Mouse (Mus musculus): ENCODE measurements at regions not wholly inside any gene's neighbourhood (a gene's known extent, or its start where the extent isn't known, plus 50 kb on each side); places are given as distances from the start of the nearest gene placed in this dataset.

DNA sequence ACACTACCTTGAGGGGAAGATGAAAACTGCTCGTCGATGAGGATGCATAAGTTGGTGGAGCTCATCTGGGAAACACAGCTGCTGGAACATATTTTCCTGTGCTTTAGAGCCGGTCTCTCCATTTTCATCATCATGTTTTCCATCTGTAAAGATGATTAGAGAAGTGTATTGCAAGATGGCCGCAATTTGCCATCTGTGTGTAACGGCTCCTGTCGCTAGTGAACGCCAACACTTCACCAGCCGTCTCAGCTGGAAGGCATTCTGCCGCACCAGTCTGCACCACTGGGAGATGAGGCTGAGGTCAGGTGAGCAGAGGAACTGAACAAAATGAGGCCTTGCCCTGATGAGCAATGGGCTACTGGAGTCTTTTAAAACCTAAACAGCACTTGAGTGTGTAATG, 57.4 kb downstream of the Gm21962 start:
- DNase-seq (ENCODE audit: low spot score in 2 of 2), result no peak

DNA sequence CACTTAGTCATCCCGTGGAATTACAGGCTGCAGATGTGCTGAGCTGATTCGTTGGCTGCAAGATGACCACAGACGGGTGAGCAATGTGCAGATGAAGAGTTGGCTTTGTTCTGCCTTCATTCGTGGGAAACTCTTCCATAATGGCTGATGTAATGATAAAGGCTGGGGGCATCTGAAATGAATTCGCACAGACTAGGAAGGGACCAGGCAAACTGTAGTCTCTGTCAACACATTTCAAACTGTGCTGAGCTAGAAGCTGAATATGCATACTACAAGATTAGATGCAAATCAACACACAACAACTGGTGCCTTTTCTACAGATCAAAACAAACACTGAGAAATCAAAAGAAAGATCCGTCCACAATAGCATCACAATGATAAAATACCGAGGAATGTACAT, 58.1 kb downstream of the Gm21962 start:
- DNase-seq (ENCODE audit: low spot score in 2 of 2), result no peak

DNA sequence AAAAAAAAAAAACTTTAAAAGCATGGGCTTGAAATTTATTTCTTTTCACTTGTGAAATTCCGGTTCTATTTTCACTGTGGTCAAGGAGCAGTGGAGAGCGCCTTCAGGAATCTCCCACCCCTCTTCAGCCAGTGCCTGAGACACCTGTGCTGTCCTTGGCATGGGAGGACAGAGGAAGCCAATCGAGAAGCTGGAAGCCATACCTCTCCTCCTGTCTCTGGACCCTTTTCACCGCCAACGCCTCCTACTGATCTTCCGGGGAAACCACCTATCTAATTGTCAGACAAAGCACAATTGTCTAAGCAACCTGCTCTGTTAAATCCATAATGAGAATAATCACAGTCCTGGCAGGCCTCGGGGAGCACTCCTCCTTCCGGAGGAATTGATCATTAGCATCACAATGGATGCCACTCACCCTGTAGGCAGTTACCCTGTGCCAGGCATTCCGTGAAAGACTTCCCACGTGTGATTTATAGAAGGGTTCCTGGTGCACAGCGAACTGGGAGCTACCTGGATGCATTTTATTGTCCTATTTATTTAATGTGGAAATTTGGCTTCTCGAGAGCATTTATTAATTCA, 66.0 kb downstream of the Gm21962 start:
- DNase-seq (ENCODE audit: low spot score in 2 of 2), result no peak

DNA sequence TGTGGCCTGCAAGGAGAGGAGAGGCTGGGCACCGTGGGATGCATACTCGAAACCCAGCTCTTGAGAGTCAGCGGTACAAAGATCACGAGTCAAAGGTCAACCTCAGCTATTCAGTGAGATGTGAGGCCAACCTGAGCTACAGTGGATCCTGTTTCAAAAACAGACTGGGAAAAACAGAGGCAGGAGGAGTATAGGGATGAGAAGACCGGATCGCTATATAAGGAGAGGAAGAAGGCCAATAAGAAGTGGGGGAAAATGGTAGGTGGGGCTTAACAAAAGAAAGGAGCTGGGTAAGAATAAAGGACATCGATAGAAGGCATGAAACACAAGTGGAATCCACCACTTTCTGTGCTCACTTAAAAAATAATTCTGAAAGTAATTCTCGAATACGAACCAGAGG, 70.2 kb downstream of the Gm21962 start:
- no peak for DNase-seq (ENCODE audit: low spot score in 2 of 2)

DNA sequence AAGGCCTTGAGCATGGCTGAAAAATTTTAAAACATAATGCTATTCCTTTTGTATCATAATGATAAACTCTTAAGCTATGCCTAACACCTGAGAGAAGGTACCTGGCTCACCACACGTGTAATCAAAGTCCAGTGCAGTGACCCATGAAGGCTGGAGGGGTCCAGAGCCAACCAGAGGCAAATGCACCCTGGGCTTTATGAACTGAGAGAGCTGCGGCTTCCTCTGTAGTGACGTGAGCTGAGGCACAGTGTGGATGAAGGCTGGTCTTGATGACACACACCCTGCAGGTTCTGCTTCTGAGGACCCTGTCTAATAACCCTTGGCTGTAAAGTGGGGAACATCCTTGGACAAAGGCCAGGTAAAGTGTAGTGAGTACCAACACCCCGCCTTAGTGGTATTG, 70.8 kb downstream of the Gm21962 start:
- no peak for DNase-seq (ENCODE audit: low spot score in 2 of 2)

DNA sequence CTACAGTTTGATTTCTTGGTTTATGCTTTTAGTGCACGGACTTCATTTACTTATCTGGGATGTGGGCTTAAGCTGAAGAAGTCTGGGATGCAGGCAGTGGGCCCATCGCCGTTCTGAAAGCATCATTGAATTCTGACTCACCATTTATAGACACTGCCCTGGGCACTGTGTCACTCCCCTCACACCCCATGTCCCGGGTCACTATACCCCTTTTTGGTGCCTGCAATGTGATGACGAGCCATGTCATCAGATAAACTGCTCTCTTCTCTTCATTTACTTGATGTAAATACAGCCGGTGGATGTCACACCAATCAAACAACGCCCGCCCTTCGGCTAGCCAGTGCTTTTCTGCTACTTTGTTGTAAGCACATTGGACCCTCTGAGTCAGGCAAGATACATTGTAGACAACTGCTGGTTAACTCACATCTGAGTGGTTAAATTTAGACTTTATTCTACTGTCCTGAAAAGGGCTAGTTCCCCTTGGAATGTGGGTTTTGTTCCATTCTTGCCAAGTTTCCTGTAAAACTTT, 80.5 kb downstream of the Gm21962 start:
- no peak for DNase-seq (ENCODE audit: low spot score in 2 of 2)

DNA sequence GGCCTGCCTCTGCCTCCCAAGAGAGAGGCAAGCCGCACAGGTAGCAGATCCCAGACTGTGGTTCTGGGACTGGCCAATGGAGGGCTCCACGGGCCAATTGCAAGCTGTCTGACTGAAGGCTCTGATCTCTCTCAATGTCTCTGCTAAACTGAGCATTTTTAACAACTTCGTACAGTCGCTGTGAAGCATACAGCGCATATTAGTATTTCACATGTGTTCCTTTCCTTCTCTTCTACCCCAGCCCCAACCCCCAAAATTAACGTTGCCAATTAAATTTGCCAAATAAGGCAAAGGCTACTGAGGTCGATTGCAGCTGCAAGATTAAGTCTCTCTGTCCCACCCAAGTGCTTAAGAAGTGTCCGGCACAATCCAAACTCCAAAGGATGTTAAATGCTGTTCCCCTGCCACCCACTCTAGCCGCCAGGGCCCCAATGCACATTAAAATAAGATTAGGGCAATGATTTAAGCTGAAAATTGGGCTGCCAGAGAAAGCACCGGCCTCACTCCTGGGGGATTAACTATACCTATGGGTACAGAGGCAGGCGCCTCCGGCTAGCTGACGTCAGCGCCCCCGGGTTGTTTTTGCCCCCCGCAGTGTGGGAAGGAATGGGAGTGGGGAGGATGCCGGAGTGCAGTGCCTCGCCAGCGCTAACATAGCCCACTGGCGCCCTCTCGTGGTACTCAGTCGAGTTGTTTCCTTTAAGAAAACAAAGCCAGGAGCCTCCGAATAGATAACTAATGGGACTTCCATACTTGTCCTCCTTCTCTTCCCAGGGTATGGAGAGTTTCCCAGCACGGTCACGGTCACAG, 81.3 kb downstream of the Gm21962 start:
- peak; percentile 66 to 73 for DNase-seq (ENCODE audit: low spot score in 2 of 2)

DNA sequence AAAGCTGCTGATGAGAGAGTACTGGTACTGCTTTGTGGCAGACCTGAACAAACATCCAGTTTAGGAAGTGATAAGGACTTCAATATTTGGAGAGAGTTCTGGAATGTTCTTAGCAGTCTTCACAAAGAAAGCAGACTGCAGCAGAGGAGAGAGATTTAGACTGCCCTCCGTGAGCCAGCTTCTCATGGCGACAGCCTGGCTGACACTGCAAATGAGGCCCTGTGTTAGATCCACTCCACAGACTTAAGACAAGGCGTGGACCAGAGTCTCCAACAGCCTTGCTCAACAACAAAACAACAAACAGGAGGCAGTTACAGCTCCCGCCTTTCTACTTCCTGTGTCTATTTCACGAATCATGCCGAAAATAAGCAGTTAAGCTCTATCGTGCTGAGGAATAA, 81.9 kb downstream of the Gm21962 start:
- DNase-seq (ENCODE audit: low spot score in 2 of 2), result no peak

DNA sequence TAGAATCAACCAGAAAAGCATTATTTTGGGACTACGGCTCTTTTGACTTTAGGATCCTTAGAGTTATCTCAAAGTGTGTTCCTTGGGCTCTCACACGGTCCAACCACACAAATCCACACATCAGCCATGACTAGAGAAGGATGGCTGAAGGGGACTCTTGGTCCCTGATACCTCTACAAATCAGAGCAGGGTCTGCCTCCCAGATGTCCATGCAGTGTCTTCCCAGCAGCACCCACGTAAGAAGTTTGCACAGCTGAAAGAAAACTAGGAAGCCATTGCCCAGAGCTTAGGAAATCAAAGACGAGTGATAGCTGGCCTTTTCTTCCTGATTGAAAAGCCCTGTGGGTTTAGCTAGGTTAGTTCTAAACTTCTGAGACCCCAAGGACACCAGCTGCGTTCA, 84.1 kb downstream of the Gm21962 start:
- DNase-seq (ENCODE audit: low spot score in 2 of 2), result no peak

DNA sequence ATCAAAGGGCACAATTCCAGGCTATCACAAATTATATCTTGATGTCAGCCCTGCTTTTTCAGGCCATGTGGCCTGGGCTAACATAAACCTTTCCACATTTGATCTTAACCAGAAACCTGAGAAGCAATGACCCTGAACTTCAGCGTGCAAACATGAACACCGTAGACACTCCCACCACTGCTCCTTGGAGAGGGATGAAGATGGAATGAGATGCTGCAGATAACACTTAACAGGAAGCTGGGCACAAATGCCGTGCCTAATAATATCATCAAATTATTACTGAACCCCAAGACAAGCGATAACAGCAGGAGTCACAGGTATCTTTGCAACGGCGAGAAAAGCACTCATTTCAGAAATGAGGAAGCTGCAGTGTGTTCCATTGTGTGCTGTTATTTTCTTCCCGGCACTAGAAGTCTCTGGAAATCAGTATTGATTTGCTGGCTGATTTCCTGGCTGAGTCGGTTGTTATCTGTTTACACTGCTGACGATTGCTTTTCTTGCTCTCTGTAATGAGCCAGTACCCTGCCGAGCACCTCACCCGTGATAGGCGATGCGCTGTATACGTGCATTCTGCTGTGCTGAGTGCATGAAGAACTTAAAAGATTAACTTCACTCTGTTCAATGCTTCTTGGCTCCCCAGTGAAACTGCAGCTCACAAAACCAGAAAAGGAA, 91.0 kb downstream of the Gm21962 start:
- DNase-seq (ENCODE audit: low spot score in 2 of 2), result no peak

DNA sequence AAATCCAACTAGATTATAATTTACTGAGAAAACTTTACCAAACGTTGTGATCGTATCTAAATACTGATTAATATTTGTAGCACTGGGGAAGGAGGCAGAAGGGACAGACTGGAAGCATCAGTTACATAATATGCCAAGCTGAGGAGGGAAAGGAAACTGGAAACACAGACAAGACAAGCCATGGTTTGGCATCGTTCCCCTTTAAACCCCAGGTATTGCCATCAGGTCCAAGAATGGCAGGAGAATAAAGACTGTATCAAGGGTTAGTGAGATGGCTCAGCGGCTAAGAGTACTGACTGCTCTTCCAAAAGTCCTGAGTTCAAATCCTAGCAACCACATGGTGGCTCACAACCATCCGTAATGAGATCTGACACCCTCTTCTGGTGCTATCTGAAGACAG, 92.1 kb downstream of the Gm21962 start:
- no peak for DNase-seq (ENCODE audit: low spot score in 2 of 2)

DNA sequence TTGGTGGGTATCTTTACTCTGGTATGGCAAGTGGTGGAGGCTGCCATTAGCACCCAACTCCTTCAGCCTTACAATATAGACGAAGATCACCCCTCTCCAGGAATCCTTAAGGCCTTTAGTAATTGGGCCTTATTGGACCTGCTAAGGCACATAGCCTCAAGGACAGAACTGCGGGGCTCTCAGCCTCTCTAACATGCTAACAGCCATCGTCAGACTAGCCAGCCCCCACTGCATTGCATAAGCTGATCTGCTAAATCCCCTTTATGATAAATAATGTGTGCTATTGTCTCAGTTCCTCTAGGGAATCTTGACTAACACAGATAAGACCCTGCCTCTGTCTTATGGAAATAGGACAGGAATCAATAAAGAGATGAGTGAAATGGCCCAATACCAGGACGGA, 95.7 kb upstream of the H2afz start:
- DNase-seq (ENCODE audit: low spot score in 2 of 2), result no peak

DNA sequence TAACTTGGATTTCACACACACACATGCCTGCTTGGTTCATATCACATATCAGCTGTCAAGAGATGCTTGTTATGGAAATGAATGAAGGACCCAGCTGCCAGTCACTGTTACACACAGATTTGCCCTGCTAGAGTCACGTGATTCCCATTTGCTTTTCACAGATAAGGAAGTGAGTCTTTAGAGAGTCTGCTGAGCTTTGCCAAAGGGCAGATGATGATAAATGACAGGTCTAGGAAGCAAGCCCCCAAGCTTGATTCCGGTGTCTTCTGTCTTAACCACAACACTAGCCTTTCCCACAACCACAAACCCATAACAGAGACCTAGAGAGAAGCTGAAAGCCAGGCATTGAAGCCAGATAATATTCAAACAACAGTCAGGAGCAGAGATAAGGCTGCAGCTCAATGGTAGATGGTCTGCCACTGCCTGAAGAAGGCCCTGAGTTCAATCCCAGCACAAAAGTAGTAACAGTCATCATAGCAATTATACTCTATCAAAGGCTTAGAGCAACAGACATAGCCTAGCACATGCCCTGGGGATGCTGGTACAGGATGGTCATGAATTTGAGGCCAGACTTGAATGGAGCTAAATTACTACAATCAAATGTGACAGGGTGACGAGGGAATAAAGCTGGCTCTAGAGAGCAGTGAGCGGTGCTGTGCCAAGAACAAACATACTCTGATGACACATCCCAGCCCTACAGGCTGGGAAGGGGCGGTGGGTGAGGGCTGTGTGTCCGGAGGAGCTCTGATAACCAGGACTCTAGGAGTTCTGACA, 89.0 kb upstream of the H2afz start:
- DNase-seq (ENCODE audit: low spot score in 2 of 2), result no peak

DNA sequence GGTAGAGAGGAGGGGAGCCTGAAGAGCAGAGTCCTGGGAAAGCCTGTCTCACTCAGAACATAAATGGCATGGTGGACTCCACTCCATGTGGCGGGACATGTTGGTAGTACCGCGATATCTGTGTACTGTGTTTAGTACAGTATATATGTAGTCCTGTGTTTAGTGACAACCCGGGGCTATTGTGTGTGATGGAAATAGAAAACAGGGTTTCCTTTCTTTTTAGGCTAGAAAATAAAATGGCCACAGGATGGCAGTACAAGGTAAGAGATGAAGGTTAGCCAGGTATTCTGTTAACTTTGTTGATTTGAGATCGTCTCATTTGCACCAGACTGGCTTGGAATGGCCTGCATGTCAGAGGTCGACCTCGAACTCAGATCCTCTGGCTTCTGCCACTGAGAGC, 86.2 kb upstream of the H2afz start:
- no peak for DNase-seq (ENCODE audit: low spot score in 2 of 2)

DNA sequence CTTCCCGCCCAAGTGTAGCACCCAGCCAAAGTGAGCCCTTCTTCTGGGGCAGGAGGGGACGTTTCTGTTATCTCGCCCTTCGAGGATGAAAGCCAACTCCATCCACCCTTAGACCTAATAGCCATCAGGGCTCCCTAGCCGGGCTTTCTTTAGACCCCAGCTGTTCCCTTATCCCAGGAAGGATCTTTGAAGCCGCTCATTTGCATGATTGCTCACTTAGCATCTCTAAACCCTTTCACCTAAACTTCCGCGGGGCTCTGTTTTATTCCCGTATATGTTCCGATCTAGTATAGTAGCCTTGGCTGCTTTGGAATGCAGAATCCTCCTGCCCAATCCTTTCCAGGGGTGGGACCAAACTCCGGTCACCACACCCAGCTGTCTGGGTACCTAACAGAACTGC, 84.3 kb upstream of the H2afz start:
- DNase-seq (ENCODE audit: low spot score in 2 of 2), result no peak

DNA sequence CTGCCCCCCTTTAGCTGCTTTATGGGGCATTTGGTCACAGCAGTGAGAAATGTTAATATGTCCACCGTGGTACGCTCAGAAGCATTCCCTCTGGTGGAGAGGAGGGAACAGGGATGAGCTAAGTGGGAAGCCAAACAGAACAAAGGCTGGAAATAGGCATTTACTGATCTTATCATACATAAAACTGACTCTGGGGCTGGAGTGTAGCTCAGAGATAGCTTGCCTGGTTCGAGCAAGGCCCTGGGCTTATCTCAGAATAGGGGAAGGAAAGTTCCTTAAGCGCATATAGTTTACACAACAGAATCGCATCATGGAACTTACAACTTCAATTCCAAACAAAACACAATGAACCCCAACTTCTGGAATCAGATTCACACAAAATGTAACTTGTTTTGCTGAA, 81.5 kb upstream of the H2afz start:
- DNase-seq (ENCODE audit: low spot score in 2 of 2), result no peak

DNA sequence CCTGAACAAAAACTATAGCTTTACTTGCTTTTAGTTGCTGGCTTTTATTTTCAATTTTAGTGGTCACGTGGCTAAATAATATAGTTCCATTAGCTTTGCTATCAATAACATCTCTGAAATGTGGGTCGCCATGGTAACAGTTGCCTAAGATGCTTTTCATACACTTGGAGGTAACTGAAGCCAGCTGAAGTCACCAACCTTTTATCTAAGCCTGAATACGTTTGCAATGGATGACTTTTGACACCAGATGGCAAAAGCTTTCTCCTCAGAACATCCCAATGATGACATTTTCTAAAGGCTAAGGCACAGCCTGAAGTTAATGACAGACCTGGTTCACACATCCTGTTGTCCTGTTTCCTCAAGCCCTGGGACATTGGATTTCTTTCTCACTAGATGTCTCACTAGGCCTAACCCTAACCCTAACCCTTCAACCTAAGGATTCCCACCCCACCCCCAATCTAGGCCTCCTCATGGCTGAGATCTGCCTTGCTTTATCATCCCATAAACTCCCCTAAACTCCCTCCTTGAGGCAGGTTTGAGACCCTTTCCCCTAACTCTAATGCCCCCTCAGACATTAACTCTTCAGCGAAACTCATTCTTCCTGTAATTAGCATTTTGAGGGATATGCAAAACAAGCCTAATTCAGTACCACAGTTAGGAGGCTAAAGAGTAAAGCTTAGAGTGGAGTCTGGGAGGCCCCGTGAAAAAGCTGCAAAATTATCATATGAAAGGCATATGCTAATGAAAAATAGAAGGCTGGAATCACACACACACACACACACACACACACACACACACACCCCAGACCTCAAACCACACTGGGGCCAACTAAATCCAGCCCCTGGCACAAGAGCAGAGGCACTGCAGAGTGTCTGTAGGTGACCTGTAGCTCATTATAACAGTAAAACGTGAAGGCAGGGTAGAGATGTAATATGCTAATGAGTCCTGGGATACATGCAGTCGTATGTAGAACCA, 80.1 kb upstream of the H2afz start:
- DNase-seq (ENCODE audit: low spot score in 2 of 2), result no peak

DNA sequence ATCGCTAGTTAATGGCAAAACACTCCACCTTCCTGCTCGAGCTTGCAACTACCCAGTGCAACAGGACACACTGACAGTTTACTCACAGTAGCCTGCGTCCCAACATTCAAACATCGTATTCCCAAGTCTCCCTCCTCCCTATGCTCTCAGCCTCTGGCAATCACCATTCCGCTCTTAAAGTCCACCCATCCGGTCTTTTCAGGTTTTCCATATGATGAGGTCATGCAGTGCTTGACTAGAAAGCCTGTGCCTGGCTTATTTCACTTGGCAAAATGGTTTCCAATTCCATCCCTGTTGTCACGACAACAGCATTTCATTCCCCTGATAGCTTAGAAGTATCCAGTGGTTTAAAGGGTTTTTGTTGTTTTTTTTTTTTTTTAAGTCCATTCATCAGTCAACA, 79.1 kb upstream of the H2afz start:
- DNase-seq (ENCODE audit: low spot score in 2 of 2), result no peak

DNA sequence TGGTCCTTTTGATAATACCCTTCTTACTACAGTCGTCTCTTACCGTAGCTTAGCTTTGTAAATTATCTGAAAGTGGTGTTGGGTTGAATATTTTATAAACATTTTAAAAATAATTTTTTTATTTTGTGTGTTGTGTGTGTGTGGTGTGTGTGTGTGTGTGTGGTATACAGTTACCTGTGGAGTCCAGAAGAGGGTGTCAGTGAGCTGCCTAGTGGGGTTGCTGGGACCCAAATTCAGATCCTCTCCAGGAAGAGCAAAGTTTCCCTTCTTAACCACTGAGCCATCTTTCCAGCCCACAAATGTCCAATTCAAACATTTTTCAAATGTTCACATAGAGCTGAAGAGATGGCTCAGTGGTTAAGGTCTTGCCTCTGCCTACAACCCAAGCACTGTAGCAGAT, 78.4 kb upstream of the H2afz start:
- no peak for DNase-seq (ENCODE audit: low spot score in 2 of 2)

DNA sequence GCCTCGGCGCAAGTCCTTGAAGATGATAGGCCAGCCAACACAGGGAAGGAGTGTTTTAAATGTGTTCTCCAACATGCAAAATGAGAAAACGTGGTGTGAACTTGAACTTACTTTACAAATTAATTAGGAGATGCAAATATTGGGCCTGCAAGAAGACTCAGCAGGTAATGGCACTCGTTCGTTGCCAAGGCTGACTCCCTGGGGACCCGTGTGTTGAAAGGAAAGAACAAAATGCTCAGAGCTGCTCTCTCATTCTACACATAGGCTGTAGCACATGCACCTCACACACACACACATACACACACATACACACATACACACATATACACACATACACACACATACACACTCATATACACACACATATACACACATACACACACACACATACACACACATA, 74.6 kb upstream of the H2afz start:
- no peak for DNase-seq (ENCODE audit: low spot score in 2 of 2)
